Mouse (Mus musculus): ENCODE data around the gene Dab2ip.

The Dab2ip gene

DNA sequence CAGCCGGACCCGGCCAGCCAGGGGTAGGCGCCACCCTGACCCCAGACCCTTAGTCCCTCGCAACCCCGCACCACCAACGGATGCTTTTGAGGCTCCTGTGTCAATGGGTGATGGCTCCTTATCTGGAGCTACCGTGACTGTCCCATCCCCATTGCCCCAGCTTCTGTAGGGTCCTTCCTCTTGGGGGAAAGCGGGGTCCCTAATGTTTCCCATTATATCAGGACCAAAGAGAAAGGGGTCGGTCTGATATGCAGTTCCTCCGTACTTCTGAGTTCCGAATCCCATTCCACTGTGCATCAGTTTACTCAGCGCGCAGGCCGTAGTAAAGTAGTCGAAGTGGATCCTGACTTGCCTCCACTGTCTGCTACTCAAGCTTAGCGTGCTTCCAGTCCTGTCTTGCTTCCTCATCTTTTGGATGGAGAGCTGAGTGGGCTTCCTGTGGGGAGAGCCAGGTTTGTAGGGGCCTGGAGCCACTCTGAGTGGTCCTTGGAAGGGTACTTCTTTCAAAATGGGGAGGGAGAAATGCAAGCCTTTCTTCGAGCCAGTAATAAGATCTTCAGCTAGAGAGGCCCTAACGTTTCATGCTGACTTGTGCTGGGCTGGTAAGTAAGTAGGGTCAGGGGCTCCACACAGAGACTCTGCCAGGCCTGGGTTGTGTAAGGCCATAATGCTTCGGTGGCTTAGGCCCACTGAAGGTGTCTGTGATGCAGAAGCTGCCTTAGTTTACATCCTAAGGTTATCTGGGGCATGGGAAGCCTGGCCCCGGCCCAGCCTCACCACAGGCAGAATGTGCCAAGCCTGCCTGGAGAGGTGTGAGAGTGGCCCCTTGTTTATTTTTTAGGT is 64.4 kb downstream of the Dab2ip start:
- no peak for DNase-seq (ENCODE audit: low spot score in 2 of 2)

DNA sequence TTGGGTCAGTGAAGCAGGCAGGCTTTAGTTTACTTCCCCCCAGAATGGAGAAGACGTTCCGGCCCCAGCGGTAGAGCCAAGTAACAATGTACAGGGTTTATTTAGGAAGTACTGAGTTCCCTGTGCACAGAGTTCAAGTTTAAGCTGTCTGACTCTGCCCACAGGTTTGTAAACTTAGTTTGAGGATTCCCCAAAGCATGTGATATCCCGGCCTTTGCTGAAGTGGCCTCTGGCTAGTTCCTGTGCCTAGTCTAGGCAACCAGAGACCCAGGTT is 65.0 kb downstream of the Dab2ip start:
- no peak for DNase-seq (ENCODE audit: low spot score in 2 of 2)

DNA sequence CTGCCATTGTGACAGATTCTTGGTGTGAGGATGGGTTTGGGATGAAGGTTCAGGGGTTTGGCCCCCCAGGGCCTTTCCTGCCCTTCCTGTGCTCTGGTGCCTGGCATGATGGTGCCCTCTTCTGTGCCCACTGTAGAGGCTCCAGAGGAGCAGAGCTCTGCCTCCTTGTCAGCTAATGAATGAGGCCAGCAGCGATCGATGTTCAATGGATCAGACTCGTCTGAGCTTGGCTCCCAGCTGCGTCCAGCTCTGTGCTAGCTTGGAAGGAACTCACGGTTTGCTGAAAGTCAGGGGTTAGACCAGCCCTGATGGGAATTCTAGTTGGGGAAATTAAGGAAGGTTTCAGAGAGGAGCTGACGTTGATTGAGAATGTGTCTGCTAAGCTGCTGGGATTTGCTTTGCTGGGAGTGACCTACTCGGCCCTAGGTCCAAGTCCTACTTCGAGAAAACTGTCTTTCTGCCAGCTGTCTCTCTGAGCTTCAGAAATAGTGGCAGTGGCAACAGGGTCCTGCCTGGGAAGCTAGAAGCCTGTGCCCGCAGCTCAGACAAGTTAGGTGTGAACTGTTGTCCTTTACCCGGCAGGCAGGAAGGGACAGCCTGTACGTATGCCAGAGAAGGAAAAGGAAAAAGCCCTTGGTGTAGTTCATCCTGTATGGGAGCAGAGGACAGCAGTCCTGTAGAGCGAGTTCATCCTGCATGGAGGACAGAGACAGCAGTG is 65.5 kb downstream of the Dab2ip start:
- no peak for DNase-seq (ENCODE audit: low spot score in 2 of 2)

DNA sequence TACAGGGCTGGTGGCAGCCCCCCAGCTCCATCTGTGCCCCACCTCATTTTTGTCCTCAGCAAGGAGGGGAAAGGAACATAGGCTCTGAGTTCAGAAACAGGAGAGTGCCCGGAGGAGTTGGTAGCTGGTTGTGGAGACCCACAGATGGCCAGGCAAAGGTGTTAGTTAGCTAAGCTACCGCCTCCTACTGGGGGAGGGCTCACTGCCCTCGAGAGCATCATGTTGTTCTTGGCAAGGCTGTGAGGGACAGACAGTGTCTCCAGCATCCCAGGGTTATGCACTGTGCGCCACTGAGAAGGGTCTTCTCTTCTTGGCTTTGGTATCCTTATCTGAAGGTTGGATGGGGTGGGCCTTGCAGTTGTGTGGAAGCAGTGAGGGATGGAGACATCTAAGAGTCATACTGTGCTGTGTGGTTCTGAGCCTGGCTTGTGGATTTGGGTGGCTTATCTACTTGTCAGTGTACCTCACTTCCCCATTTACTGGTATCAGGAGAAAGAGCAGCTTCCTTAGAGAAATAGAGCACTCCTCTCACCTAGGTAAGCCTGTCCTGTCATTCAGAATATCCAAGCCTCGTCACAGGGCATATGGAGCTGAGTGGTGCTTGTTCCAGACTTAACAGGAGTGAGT is 66.4 kb downstream of the Dab2ip start:
- no peak for DNase-seq (ENCODE audit: low spot score in 2 of 2)

DNA sequence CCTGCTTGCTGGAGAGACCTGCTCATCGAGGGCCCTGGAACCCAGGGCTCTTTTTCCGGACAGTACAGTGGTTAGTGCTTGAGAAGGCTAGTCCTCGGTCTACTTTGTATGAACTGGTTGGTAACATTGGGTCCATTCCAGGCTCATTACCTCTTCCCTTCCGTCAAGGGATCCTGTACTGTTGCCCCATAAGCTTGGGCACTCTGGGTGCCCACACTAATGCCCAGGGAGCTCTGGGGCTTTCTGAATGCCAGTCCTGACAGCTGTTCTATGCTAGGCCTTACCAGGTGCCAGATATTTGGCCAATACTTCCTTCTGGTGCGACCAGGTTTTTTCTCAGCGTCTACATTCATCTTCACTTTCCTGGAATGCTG is 66.9 kb downstream of the Dab2ip start:
- no peak for DNase-seq (ENCODE audit: low spot score in 2 of 2)

DNA sequence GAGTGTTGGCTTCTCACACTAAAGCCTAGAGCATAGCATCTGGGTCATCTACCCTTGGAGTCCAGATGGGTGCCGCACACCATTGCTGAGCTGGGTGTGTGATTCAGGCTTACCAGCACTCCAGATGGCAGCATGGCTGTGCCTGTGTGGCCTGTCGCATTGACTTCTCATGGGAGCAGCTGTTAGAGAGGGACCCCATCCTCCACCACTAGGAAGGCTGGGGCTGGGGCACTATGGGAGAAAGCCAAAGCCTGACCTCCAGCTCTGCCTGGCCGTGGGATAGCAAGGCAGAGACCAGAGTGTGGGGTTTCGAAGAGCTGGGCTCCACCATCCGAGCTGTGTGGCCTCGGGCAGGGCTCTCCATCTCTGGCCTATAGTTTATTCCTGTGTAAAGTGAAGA is 67.5 kb downstream of the Dab2ip start:
- no peak for DNase-seq (ENCODE audit: low spot score in 2 of 2)

DNA sequence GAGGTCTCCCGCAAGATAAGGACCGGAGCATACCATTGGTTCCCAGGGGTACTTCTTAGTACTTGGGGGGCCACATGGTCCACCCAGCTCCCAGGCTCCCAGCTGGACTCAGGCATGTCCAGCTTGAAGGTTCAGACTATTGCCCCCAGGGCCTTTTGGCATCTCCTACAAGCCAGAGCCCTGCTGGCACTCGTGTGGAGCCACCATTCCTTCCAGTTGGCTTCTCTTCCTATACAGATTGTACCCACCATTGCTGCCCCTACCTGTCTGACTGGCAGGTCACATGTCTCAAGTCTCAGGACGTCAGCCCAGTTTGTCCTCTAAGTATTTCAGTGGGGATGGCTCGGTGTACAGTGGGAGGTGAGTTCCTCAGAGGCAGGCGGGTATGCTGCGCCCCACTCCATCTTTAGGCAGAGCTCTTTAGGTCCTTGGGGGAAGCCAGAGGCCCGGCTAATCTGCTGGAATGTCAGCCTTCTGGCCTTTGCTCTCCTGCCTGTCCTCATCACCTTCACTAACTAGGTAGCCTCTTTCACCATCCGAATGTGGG is 68.2 kb downstream of the Dab2ip start:
- DNase-seq (ENCODE audit: low spot score in 2 of 2): no peak

DNA sequence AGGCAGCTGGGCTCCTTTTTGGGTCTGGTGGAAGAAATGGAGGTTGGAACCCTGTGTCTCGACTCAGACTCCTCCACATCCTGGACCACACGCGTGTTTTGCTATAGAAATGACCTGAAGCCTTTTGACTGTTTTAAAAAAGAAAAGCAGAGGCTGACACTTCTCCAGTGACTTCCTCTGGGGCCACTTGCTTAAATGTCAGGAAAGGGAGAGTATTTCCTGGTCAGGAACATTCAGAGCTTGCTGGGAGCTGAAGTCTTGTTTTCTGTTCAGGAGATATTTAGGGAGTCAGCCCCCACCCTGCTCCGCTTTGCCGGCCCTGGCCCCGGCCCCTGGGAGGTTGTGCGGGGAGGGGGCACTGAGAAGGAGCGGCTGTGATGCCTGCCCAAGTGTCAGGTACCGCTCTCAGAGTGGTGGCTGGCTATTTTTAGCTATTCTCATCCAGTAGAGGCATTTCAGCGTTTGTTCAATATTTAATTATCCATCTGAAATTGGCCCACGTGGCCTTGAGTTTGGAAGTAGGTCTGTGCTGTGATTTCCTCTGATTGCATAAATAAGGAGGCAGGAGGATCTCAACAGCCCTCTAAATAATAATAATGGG is 69.3 kb downstream of the Dab2ip start:
- no peak for DNase-seq (ENCODE audit: low spot score in 2 of 2)

DNA sequence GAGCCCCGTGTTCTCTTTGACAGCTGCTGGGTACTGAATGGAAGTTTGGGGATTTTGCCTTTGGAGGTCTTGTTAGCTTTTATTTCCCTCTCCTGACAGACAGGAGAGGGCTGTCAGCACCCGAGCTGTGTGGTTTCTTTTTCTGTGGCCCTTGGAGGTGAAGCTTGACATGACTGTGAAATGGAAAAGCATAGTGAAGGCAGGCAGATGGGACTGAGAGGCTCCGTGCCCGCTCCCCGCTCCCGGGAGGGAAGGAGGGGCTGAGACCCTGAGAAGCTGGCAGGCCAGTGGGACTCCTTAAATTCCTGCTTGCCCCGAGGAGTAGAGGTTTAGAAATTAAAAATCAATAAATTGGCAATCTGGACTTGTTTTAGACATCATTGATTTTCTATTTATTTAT is 70.0 kb downstream of the Dab2ip start:
- no peak for DNase-seq (ENCODE audit: low spot score in 2 of 2)

DNA sequence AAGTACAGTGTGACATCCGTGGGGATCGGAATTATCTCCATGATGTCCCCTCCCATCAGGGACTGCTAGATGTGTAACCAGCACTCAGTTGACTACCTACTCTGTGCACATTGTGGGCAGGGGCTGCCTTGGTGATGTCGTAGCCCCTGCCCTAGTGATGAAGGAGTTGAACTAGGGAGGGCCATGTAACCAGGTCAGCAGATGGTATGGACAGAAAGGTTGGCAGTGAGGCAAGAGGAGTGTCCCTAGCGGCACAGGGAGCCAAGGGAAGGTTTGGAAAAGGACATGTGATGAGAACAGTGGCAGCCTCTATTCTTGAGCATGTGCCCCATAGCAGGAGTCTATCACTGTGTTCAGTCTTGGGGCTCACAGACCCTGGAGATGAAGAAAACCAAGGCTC is 70.6 kb downstream of the Dab2ip start:
- DNase-seq (ENCODE audit: low spot score in 2 of 2): no peak

DNA sequence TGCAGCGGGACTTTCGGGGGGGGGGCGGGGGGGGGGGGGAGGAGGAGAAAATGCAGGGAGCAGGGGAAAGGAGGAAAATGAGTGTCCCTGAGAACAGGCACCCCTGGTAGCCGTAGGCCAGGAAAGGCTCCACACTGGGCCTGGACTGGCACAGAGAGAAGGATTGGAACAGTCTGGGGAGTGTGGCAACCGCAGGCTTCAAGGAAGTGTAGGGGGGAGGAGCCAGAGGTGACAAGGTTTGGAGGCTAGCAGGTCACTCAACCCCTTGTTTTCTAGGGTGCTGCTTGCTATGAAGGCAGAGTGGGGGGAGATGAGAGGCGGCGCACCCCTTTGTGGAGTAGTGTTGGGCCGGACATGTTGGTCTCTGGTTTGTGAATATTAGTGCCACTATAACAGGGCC is 71.1 kb downstream of the Dab2ip start:
- DNase-seq (ENCODE audit: low spot score in 2 of 2): no peak

DNA sequence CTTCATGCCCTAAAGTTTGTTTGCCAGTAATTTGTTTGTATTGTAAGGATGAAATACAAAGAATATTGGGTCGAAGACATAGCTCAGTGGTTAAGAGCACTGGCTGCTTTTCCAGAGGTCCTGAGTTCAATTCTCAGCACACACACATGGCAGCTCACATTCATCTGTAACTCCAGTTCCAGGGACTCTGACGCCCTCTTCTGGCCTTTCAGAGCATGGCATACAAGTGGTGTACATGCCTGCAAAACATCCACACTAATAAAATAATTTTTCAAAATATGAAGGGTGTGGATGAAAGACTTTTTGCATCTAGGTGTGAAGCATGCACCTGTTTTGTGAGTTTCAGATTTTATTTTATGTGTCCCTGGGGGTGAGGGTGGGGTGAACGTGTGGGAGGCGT is 75.3 kb downstream of the Dab2ip start:
- no peak for DNase-seq (ENCODE audit: low spot score in 2 of 2)

DNA sequence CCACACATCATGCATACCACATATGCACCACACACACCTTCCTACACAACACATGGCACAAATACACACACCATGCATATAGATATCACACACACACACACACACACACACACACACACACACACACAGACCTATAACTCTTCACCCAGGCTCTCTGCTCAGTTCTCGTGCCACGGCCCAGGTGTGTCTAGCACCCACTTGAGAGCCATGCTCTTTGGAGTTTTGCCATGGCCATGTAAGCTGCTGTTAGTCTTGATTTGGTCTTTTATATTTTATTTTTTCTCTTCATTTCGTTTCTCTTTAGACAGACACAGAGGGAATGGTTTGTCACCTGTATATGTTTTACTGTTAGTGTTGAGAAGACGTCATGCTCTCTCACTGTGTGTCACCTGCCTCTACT is 76.9 kb downstream of the Dab2ip start:
- no peak for DNase-seq (ENCODE audit: low spot score in 2 of 2)

DNA sequence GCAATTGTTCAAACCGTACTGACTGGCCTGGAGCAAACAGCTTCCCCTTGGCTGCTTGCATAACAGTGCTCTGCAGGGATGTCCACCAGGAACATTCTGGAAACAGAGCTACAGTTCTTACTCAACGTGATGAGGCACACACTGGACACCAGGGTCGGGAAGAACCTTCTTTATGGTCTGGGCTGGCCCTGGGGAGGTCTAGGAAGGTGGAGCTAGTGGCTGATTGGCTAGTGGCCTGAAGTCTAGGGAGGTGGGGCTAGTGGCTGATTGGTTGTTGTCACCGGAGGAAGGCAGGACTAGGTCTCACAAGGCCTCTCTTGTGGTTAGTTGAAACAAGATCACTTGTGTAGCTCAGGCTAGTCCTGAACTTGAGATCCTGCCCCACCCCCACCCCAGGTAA is 77.5 kb downstream of the Dab2ip start:
- no peak for DNase-seq (ENCODE audit: low spot score in 2 of 2)

DNA sequence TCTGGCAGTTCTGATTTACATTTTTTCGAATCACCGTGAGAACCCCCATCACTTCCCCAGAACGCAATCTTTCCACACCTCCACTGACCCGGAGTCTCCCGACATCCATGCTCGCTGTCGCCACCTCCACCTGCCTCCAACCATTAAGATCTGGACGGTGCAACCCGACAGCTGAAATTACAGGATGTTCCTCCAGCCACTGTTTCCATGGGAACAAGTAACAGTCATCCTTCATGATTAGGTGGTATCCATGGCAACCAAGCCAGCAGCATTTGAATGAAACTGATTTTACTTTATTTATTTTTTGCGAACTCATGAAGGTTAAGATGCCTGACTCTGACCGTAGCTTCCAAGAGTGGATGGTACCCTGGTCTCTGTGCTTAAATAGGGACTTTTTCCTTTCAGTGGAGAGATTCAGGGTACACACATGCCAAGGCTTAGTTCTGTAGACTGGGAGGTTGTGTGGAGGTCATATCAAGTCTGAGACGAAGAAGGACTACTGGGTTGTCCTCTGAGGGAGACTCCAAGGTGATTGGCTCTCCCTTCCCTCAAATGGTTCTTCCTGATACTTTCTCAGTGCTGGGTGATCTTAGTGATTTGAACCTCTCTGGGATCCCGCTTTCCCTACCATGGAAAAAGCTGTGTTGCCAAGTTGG is 79.9 kb downstream of the Dab2ip start:
- DNase-seq (ENCODE audit: low spot score in 2 of 2): no peak

DNA sequence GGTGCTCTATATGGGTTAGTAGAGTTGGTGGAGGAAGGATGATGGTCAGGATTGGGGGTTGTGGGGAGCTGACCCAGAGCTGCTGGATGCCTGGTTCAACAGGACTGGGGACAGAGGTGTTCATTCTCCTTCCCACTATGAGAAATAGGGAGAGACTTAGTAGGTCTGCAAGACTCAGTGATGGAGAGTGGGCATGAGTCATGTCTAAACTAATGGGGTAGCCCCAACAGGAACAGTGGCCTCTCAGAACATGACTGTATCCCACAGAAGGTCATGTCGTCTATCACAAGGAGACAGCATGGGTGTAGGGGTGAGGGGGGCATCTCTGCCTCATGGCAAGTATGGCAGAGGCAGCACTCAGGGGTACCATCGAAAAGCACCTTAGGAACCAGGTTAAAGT is 81.7 kb downstream of the Dab2ip start:
- no peak for DNase-seq (ENCODE audit: low spot score in 2 of 2)

DNA sequence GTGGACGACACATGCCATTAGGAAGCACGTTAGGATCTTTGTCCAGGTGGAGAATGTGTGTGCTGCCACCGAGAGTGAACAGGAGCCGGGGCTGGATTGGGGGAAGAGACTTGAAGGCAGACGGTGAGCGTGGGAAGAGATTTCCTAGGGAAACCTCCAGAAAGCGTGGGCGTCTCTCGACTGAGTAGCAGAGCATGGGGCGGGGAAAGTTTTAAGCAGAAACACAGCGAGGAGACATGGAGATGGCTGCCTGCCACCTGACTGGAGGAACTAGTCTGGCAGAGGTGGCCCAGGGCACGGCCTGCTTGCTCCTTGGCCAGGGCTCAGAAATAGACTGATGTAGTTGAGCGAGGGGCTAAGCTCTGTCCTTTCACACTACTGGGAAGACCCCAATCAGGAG is 82.5 kb downstream of the Dab2ip start:
- peak; percentile 52 to 54 for DNase-seq (ENCODE audit: low spot score in 2 of 2)

DNA sequence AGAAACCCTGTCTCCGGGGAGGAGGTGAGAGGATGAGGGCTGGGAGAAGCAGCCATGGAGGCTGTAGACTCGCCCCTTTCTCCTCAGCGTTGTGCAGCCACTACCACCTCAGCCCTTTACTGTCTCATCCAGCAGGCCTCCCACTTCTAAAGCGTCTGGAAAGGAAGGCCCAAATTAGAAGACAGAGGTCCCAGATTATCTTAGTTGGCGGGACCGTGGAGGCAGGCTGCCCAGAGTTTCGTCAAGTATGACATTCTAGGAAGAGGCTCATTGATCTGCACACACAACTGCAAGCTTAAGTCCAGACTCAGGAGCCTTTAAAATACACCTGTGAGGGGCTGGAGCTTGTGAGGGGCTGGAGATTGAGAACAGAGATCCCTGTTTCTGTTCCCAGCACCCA is 84.2 kb downstream of the Dab2ip start:
- no peak for DNase-seq (ENCODE audit: low spot score in 2 of 2)

DNA sequence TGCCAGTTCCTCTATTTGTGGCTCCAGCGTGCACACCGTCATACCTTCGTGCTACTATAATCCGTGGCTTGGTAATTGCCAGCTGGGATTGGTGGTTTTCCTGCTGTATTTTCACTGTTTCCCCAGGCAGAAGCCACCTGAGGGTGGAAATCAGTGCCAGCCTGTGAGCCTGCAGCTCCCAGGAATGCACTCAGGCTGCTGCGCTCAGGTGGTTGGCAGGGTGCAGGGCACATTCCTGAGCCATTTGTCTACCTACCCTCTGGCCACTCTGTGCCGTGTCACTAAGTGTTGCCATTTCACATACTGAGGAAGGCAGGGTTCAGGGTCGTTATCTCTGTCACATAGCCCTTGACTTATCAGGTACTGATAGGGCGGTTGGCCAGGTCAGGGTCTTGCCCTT is 88.5 kb downstream of the Dab2ip start:
- DNase-seq (ENCODE audit: low spot score in 2 of 2): no peak

DNA sequence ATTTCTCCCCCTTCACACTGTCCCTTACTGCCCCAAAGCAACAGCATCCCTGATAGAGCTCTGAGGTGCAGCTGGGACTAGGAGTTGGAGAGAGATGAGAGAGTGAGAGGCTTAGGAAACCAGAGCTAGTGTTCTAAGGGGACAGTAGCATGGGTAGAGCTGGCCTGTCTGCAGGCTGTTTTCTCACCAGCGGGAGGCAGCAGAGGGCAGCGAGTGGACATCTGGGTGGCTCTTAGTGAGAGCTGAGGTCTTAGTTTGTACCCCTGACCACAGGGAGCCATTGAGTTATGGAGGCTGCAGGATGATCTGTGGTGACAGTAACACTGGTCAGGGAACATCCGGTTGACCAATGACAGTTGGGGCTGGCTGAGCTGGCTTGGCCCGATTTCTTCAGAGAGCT is 91.6 kb downstream of the Dab2ip start:
- DNase-seq (ENCODE audit: low spot score in 2 of 2): peak; percentile 75 to 79

DNA sequence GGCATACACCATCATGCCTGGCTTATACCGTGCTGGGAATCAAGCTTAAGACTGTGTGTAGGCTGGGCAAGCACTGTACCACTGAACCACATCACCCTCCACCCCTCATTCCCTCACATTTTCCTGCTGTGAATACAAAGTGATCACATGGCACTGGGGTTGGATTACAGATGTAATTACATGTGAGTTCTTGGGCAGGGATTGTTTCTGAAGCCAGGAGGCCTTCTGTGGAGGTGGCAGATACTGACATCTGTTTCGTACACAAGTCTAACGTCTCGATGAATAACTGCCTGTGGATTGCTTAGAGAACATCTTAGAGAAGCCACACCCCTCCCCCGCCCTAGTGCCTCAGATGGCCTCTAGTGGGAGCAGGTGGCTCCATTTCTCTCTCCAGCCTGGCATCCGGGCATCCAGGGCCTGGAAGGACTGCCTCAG is 93.2 kb downstream of the Dab2ip start:
- DNase-seq (ENCODE audit: low spot score in 2 of 2): peak; percentile 36 to 38

DNA sequence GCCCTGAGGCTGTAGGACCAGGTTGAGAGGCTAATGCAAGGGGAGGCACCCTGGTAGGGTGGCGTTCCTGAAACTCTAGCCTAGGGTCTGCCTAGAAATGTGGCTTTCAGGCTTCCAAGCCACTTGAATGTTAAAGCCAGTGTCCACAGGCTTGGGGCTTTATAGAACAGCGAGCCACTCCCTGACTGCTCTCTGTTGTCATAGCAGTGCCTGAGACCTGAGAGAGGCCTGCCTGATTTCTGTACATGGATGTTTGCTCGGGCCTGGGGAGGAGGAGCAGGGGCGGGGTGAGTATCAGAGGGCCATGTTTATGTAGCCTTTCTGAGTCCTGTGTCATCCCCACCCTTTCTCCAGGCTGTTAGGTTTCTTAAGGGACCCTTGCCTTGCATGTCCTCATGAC is 94.9 kb downstream of the Dab2ip start:
- DNase-seq (ENCODE audit: low spot score in 2 of 2): no peak
